Mouse (Mus musculus): ENCODE measurements around the gene Wsb1.
"Not testable (repeated sequence)": the region's sequence is repeated elsewhere in the genome, so short reads cannot be mapped to it uniquely, and the experiment has no call there.

Wsb1 gene

GRCm38 (mm10) chr11:79267171-79267570 is 12.7 kb upstream of the Wsb1 start:
- DNase-seq (ENCODE audit: low spot score in 2 of 2): peak in 1 of 2 experiments; percentile 25

- DNase-seq (ENCODE audit: low spot score in 2 of 2): no peak
Measured at GRCm38 (mm10) chr11:79264376-79264775, 9.9 kb upstream of the Wsb1 start.

- DNase-seq (ENCODE audit: low spot score in 2 of 2): not testable (repeated sequence)
Measured at GRCm38 (mm10) chr11:79260126-79260525, 5.7 kb upstream of the Wsb1 start.

- DNase-seq (ENCODE audit: low spot score in 2 of 2): no peak
Measured at GRCm38 (mm10) chr11:79258738-79259137, 4.3 kb upstream of the Wsb1 start.

GRCm38 (mm10) chr11:79253542-79254390 is 705 bp downstream of the Wsb1 start:
- DNase-seq (ENCODE audit: low spot score in 2 of 2): peak; percentile 40 to 49

- no peak for DNase-seq (ENCODE audit: low spot score in 2 of 2)
Measured at GRCm38 (mm10) chr11:79252881-79253541, 1.5 kb downstream of the Wsb1 start.

- no peak for DNase-seq (ENCODE audit: low spot score in 2 of 2)
Measured at GRCm38 (mm10) chr11:79239024-79239423, 15.4 kb downstream of the Wsb1 start.

- DNase-seq (ENCODE audit: low spot score in 2 of 2): no peak
Measured at GRCm38 (mm10) chr11:79238398-79238752, 16.1 kb downstream of the Wsb1 start.

GRCm38 (mm10) chr11:79237644-79238397 is 16.6 kb downstream of the Wsb1 start:
- DNase-seq (ENCODE audit: low spot score in 2 of 2): no peak

GRCm38 (mm10) chr11:79230251-79230570 is 24.3 kb downstream of the Wsb1 start:
- no peak for DNase-seq (ENCODE audit: low spot score in 2 of 2)

- no peak for DNase-seq (ENCODE audit: low spot score in 2 of 2)
Measured at GRCm38 (mm10) chr11:79229561-79230250, 24.8 kb downstream of the Wsb1 start.

- no peak for DNase-seq (ENCODE audit: low spot score in 2 of 2)
Measured at GRCm38 (mm10) chr11:79229057-79229504, 25.4 kb downstream of the Wsb1 start.

- no peak for DNase-seq (ENCODE audit: low spot score in 2 of 2)
Measured at GRCm38 (mm10) chr11:79228089-79228488, 26.4 kb downstream of the Wsb1 start.

GRCm38 (mm10) chr11:79225371-79226155 is 28.9 kb downstream of the Wsb1 start:
- DNase-seq (ENCODE audit: low spot score in 2 of 2): no peak

GRCm38 (mm10) chr11:79224562-79225280 is 29.8 kb downstream of the Wsb1 start:
- peak; percentile 68 to 91 for DNase-seq (ENCODE audit: low spot score in 2 of 2)

GRCm38 (mm10) chr11:79223420-79223819 is 31.1 kb downstream of the Wsb1 start:
- peak; percentile 14 to 16 for DNase-seq (ENCODE audit: low spot score in 2 of 2)

- DNase-seq (ENCODE audit: low spot score in 2 of 2): no peak
Measured at GRCm38 (mm10) chr11:79222661-79223060, 31.8 kb downstream of the Wsb1 start.

GRCm38 (mm10) chr11:79221641-79222040 is 32.8 kb downstream of the Wsb1 start:
- peak; percentile 38 to 43 for DNase-seq (ENCODE audit: low spot score in 2 of 2)

GRCm38 (mm10) chr11:79218936-79219626 is 35.4 kb downstream of the Wsb1 start:
- no peak for DNase-seq (ENCODE audit: low spot score in 2 of 2)

GRCm38 (mm10) chr11:79218061-79218460 is 36.4 kb downstream of the Wsb1 start:
- DNase-seq (ENCODE audit: low spot score in 2 of 2): no peak
